Comparison of ENCODE assay signal across 30 mouse cellular contexts in the genomic region with DNA sequence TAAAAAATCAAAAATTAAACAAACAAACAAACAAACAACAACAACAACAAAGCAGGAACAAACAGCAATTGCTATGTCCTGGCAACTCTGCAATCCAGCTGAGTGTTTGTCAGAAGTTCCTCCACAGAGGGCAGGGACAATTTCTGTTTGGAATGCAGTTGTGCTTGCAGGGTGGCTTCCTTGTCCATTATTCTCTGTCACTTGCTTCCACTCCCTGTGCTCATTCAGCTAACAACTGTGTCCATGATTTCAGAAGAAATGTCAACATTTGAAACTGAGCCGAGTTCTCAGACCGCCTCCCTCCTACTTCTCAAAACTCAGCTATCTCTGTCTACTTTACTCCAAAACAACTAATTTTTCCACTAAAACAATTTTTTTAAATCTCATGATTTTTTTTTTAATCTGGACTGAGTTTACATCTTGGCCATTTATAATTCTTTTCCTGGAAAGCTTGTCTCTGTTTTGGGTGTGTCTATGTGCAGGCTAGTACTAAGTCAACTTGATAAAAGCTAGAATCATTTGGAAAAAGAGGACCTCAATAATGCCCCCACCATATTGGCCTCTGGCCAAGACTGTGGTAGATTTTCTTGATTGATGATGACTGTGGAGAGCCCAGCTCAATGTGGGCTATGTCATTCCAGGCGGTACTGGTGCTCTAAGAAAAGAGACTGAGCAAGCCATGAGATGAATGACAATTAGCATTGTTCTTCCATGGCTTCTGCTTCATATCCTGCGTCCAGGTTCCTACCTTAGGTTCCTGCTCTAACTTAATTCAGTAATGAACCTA.
DNase-seq lines count a peak whose midpoint lies in the region; ATAC-seq lines count a peak whose summit lies in the region.
"Had no signal": no experiment of that assay in that cellular context is flagged by ENCODE, and none has a peak within 500 bp of the region (broad histone marks: within the 10 kb centered on the region; RNA-seq: fewer than 3 reads in every experiment).

No protein-coding gene starts in this region.

- H3K9ac ChIP-seq in hindbrain, embryonic 14.5 days, result no peak overlapping the region
- H3K9ac ChIP-seq in hindbrain, embryonic 11.5 days (ENCODE audit: low read depth, low read length), result no peak overlapping the region
- no peak overlapping the region for H3K9ac ChIP-seq in stomach, embryonic 15.5 days
- H3K9ac ChIP-seq: embryonic facial prominence, embryonic 12.5 days; heart, embryonic 13.5 days; limb, embryonic 13.5 days; neural tube, embryonic 12.5 days had no signal

- no peak for DNase-seq in hindbrain, embryonic 14.5 days (ENCODE audit: low spot score)
- no peak for DNase-seq in hindbrain, embryonic 11.5 days (ENCODE audit: low spot score)
- DNase-seq in urinary bladder, postnatal 14 days (ENCODE audit: low spot score), result peak; percentile 8
- DNase-seq in urinary bladder, postnatal 4 days (ENCODE audit: low spot score in 2 of 2), result no peak
- DNase-seq in gastrocnemius, postnatal 10 days, result no peak
- no peak for DNase-seq in layer of hippocampus, postnatal 36 days
- DNase-seq: adrenal gland, adult 8-10 months; B cell, adult 2 months; cerebellum, adult 2 months; cerebellum, postnatal 14 days; heart, postnatal 10 days; kidney, adult 9 months; kidney, postnatal 36 days; lung, postnatal 14 days; right cerebral cortex, adult 18-20 months; spleen, adult 18-20 months; thymus, postnatal 14 days had no signal

- no peaks in the 10 kb centered on the region for H3K36me3 ChIP-seq in hindbrain, embryonic 14.5 days (replicated peaks; ENCODE audit: control insufficient read depth, insufficient read depth)
- H3K36me3 ChIP-seq in hindbrain, embryonic 11.5 days (ENCODE audit: control insufficient read depth, insufficient read depth, low read length), result no peaks in the 10 kb centered on the region
- no peaks in the 10 kb centered on the region for H3K36me3 ChIP-seq in stomach, embryonic 15.5 days
- H3K36me3 ChIP-seq: embryonic facial prominence, embryonic 12.5 days; forebrain, embryonic 10.5 days; heart, embryonic 13.5 days; limb, embryonic 13.5 days; neural tube, embryonic 12.5 days had no signal

- no peaks in the 10 kb centered on the region for H3K27me3 ChIP-seq in hindbrain, embryonic 14.5 days (ENCODE audit: control insufficient read depth, insufficient read depth, low read length)
- H3K27me3 ChIP-seq in hindbrain, embryonic 11.5 days (ENCODE audit: control insufficient read depth, insufficient read depth, low read length), result no peaks in the 10 kb centered on the region
- H3K27me3 ChIP-seq in stomach, embryonic 15.5 days (replicated peaks), result no peaks in the 10 kb centered on the region
- H3K27me3 ChIP-seq: embryonic facial prominence, embryonic 12.5 days; heart, embryonic 13.5 days; limb, embryonic 13.5 days; neural tube, embryonic 12.5 days had no signal

- no peak overlapping the region for H3K4me2 ChIP-seq in hindbrain, embryonic 14.5 days (replicated peaks)
- H3K4me2 ChIP-seq in hindbrain, embryonic 11.5 days (replicated peaks; ENCODE audit: low read depth, low read length), result no peak overlapping the region
- H3K4me2 ChIP-seq in stomach, embryonic 15.5 days, result no peak overlapping the region
- H3K4me2 ChIP-seq: embryonic facial prominence, embryonic 12.5 days; heart, embryonic 13.5 days; limb, embryonic 13.5 days; liver, embryonic 11.5 days; midbrain, embryonic 11.5 days; neural tube, embryonic 12.5 days had no signal

- no peaks in the 10 kb centered on the region for H3K9me3 ChIP-seq in hindbrain, embryonic 14.5 days (ENCODE audit: control insufficient read depth, low read length)
- H3K9me3 ChIP-seq in hindbrain, embryonic 11.5 days (ENCODE audit: control insufficient read depth, low read length), result no peaks in the 10 kb centered on the region
- H3K9me3 ChIP-seq in stomach, embryonic 15.5 days, result no peaks in the 10 kb centered on the region
- H3K9me3 ChIP-seq: embryonic facial prominence, embryonic 12.5 days had no signal

- no peak overlapping the region for H3K4me3 ChIP-seq in hindbrain, embryonic 14.5 days (replicated peaks; ENCODE audit: low read length)
- H3K4me3 ChIP-seq in hindbrain, embryonic 11.5 days (ENCODE audit: low read depth, low read length), result no peak overlapping the region
- no peak overlapping the region for H3K4me3 ChIP-seq in stomach, embryonic 15.5 days (replicated peaks)
- H3K4me3 ChIP-seq: embryonic facial prominence, embryonic 12.5 days; forebrain, embryonic 10.5 days; heart, embryonic 13.5 days; layer of hippocampus, adult 2 months; limb, embryonic 13.5 days; neural tube, embryonic 12.5 days had no signal

- H3K4me1 ChIP-seq in hindbrain, embryonic 14.5 days (replicated peaks; ENCODE audit: control insufficient read depth, insufficient read depth, low read length), result no peaks in the 10 kb centered on the region
- no peaks in the 10 kb centered on the region for H3K4me1 ChIP-seq in hindbrain, embryonic 11.5 days (replicated peaks; ENCODE audit: control insufficient read depth, insufficient read depth, low read length)
- H3K4me1 ChIP-seq in stomach, embryonic 15.5 days, result no peaks in the 10 kb centered on the region
- H3K4me1 ChIP-seq: embryonic facial prominence, embryonic 12.5 days; forebrain, embryonic 10.5 days; heart, embryonic 13.5 days; limb, embryonic 13.5 days; neural tube, embryonic 12.5 days had no signal

- 52% methylated on average over 4 of the region's 4 CpGs for whole genome bisulfite sequencing in hindbrain, embryonic 14.5 days
- 69% methylated on average over 4 of the region's 4 CpGs for WGBS in hindbrain, embryonic 11.5 days
- WGBS in stomach, embryonic 15.5 days, result 35% methylated on average over 4 of the region's 4 CpGs

- no peak overlapping the region for H3K27ac ChIP-seq in hindbrain, embryonic 14.5 days
- no peak overlapping the region for H3K27ac ChIP-seq in hindbrain, embryonic 11.5 days (ENCODE audit: low read depth, low read length)
- no peak overlapping the region for H3K27ac ChIP-seq in stomach, embryonic 15.5 days
- H3K27ac ChIP-seq: embryonic facial prominence, embryonic 12.5 days; forebrain, embryonic 10.5 days; heart, embryonic 13.5 days; layer of hippocampus, adult 2 months; limb, embryonic 13.5 days; neural tube, embryonic 12.5 days had no signal

- 0 out of 2 replicates have a peak, but pooled peaks have one; percentile 31 for ATAC-seq in hindbrain, embryonic 14.5 days (ENCODE audit: low FRiP score)
- ATAC-seq in hindbrain, embryonic 11.5 days (ENCODE audit: low FRiP score), result no peak
- ATAC-seq in stomach, embryonic 15.5 days (ENCODE audit: insufficient read depth, low FRiP score, low read depth), result peak; percentile 39; the same call in 1 of the 2 replicates
- ATAC-seq: activated CD4-positive, CD25-positive, alpha-beta regulatory T cell, adult 4 months; forebrain, embryonic 16.5 days; intestine, embryonic 16.5 days; midbrain, embryonic 16.5 days had no signal
